Mouse (Mus musculus): ENCODE measurements around the gene Hnrnph2. TPM values are rescaled to one million over a fixed set of nuclear protein-coding genes. Genes with fewer than 3 reads are reported as not detected.
A peak's percentile ranks its signal among the peaks of the same experiment; 100 is the strongest.

The Hnrnph2 gene
- polyA plus RNA-seq, 1 experiment from 2014 or later = 140 TPM

DNA sequence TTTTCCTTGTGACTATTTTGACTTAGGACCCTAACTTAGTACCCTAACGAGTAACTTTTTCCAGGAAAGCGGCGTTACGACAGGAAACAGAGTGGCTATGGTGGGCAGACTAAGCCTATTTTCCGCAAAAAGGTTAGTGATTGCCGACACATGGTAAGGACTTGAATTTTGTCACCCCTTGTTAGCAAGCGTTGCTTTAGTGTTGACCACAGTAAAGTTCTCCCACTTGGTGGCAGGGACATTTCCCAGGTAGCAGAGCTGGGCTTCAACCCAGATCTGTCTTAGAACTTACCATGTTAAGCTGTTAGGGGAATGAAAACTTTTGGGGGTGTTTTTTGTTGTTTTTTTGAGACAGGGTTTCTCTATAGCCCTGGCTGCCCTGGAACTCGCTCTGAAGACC is 14.5 kb upstream of the Hnrnph2 start:
- Histone ChIP-seq H3K36me3 (peaks cover 8% of the 10 kb centered on the region; the same call in 1 of the 2 replicates), H3K9me3 (no peaks in the 10 kb centered on the region), H3K4me3 (peak overlapping the region; percentile 48), H3K9ac (peak overlapping the region; percentile 40; the same call in 1 of the 2 replicates), H3K4me2 (peak overlapping the region; percentile 44), H3K4me1 (no peaks in the 10 kb centered on the region), H3K27me3 (no peaks in the 10 kb centered on the region; the same call in 1 of the 2 replicates), H3K27ac (0 out of 2 replicates have a peak overlapping the region, but pooled peaks have one; percentile 90)
- ATAC-seq (ENCODE audit: insufficient number of reproducible peaks, low FRiP score, low TSS enrichment, low read depth) = no peak
- WGBS = 46% methylated on average over 8 of the region's 8 CpGs

DNA sequence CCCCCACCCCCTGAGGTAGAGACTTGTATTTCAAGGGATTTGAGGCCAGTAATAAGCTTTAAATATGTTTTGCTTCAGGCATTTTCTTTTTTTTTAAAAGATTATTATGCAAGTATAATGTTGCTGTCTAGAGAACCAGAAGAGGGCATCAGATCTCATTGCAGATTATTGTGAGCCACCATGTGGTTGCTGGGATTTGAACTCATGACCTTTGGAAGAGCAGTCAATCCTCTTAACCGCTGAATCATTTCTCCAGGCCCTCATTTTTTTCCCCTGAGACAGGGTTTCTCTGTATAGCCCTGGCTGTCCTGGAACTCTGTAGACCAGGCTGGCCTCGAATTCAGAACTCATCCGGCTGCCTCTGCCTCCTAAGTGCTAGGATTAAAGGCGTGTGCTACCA is 12.7 kb upstream of the Hnrnph2 start:
- Histone ChIP-seq H3K9me3 (no peaks in the 10 kb centered on the region), H3K36me3 (peaks cover 8% of the 10 kb centered on the region; the same call in 1 of the 2 replicates), H3K27me3 (no peaks in the 10 kb centered on the region), H3K27ac (no peak overlapping the region), H3K4me3 (no peak overlapping the region), H3K4me1 (no peaks in the 10 kb centered on the region), H3K9ac (no peak overlapping the region), H3K4me2 (no peak overlapping the region)
- WGBS = 78% methylated on average over 4 of the region's 4 CpGs
- no peak for ATAC-seq (ENCODE audit: insufficient number of reproducible peaks, low FRiP score, low TSS enrichment, low read depth)

DNA sequence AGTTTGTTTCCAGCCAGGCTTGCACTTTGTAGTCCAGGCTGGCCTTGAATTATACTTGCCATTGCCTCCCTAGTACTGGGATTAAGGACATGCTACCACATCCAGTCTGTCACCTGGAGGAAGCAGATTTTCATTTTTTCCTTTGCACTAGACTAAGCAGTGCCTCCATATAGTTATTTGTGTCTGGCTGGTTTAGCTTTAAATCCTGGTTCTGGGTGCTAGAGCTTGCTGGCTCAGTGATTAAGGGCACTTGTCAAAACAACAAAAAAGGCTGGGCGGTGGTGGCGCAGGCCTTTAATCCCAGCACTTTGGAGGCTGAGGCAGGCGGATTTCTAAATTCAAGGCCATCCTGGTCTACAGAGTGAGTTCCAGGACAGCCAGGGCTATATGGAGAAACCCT is 12.0 kb upstream of the Hnrnph2 start:
- no peak overlapping the region for H3K27ac ChIP-seq
- H3K9ac ChIP-seq = no peak overlapping the region
- H3K4me1 ChIP-seq = no peaks in the 10 kb centered on the region
- WGBS = 83% methylated on average over 3 of the region's 3 CpGs
- no peaks in the 10 kb centered on the region for H3K9me3 ChIP-seq
- peaks cover 8% of the 10 kb centered on the region; the same call in 1 of the 2 replicates for H3K36me3 ChIP-seq
- no peak for ATAC-seq (ENCODE audit: insufficient number of reproducible peaks, low FRiP score, low TSS enrichment, low read depth)
- H3K4me3 ChIP-seq = no peak overlapping the region
- H3K4me2 ChIP-seq = no peak overlapping the region
- no peaks in the 10 kb centered on the region for H3K27me3 ChIP-seq

DNA sequence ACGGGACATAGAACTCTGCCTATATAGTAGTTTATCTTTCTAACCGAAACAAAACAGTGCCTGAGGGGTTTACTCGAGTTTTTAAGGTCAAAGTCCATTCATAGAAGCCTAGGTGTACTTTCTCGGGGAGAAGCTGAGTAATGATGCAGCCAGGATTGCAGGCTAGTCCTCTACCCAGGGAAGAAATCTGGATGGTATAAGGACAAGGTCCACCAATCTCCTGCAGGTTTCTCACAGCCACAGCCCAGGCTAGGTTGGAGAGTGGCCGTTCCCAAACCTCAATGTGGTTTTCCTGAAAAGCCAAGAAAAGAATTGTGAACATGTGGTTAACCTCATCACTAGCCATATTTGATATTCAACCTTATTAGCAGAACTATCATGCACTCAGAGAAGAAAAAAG is 11.1 kb upstream of the Hnrnph2 start:
- Histone ChIP-seq H3K9me3 (no peaks in the 10 kb centered on the region), H3K36me3 (peaks cover 8% of the 10 kb centered on the region; the same call in 1 of the 2 replicates), H3K9ac (no peak overlapping the region), H3K4me2 (no peak overlapping the region), H3K4me1 (no peaks in the 10 kb centered on the region), H3K27ac (no peak overlapping the region), H3K4me3 (no peak overlapping the region), H3K27me3 (no peaks in the 10 kb centered on the region)
- 49% methylated on average over 5 of the region's 5 CpGs for WGBS
- no peak for ATAC-seq (ENCODE audit: insufficient number of reproducible peaks, low FRiP score, low TSS enrichment, low read depth)

DNA sequence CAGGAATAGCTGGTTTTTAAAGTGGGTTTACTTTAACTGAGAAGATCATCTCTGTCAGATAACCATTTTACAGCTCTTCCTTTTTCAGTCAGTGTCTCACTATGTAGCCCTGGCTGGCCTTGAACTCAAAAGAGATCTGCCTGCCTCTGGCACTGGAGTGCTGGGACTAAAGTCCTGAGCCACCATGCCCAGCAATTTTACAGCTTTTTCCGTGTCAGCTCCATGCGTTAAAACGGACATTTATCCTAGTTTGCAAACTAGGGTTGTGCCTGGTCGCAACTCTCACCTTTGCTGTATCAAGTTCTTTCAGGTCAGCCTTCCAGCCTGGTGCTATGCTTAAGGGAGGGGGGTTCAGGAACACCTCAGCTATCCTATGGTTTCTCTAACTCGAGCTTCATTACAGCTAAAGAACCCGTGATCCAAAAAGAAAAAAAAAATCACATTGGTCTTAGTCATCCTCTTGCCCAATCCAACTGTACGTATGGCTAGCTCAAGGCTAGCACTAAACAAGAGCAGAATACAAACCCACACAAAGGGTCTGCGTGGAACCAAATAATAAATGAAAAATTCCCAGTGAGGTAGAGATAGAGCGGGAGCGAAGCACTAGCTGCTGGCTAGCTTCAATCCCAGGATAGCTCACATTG is 935 bp upstream of the Hnrnph2 start:
- WGBS = 22% methylated on average over 10 of the region's 10 CpGs
- ATAC-seq (ENCODE audit: insufficient number of reproducible peaks, low FRiP score, low TSS enrichment, low read depth) = no peak
- Histone ChIP-seq H3K36me3 (no peaks in the 10 kb centered on the region), H3K9ac (peak overlapping the region; percentile 47; the same call in 1 of the 2 replicates), H3K27ac (no peak overlapping the region), H3K9me3 (no peaks in the 10 kb centered on the region), H3K4me2 (peak overlapping the region; percentile 49), H3K27me3 (0 out of 2 replicates have a peak, but pooled peaks cover 3% of the 10 kb centered on the region), H3K4me1 (peaks cover 2% of the 10 kb centered on the region; the same call in 1 of the 2 replicates), H3K4me3 (peak overlapping the region; percentile 53)

DNA sequence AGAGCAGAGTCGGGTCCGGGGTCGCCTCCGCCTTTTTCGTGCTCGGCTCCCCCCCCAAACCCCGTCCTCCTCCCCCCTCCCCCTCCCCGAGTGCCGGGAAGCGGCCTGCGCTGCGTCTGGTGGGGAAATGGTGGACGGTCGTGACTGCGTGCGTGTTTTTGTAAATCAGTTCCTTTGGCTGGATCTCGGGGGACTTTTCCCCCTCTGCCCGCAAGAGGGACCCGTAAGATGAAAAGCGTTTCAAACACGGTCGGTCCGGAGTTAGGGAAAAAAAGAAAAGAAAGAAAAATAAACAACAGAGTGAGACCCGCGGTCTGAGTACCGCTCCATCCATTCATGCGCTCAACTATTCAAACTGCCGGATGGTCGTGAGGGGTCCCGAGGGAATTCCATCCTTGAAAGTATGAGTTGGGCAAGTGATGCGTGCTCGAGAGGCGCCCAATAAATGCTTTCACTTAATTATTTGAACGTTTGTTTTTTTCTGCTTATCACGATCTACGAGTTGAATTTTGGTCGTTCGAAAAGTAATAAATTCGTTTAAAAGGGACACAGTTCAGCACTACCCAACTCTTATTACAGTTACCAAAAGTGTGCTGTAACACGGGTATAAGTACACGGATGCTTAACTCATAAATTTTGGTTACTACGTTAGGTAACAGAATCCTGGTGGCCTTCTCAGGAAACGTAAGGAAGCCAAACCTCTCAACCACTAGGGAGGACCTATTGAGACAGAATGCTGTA is 571 bp downstream of the Hnrnph2 start:
- peak; percentile 84 for ATAC-seq (ENCODE audit: insufficient number of reproducible peaks, low FRiP score, low TSS enrichment, low read depth)
- Histone ChIP-seq H3K4me3 (peak overlapping the region; percentile 53), H3K4me2 (peak overlapping the region; percentile 35), H3K27ac (peak overlapping the region; percentile 93), H3K9ac (peak overlapping the region; percentile 40; the same call in 1 of the 2 replicates), H3K9me3 (no peaks in the 10 kb centered on the region), H3K27me3 (0 out of 2 replicates have a peak, but pooled peaks cover 3% of the 10 kb centered on the region), H3K36me3 (no peaks in the 10 kb centered on the region), H3K4me1 (peaks cover 2% of the 10 kb centered on the region; the same call in 1 of the 2 replicates)
- WGBS = 22% methylated on average over 41 of the region's 43 CpGs

DNA sequence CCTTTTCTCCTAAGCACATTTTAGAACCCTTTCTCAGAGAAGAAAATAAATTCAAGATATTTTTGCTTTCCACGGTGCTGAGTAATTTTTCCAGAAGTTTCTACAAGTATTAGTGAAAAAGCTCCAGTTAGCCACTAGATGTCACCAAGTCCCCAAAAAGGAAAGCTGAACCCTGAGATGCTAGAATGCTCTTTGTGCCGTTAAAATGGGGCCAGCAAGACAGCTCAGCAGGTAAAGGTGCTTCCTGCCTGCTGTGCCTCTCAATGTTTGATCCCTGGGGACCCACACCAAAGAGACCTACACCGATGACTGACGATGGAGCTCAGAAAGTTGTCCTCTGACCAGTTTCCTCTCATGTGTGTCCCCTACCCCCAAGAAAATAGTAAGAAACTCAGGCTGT is 8.5 kb downstream of the Hnrnph2 start:
- H3K9me3 ChIP-seq = no peaks in the 10 kb centered on the region
- H3K4me3 ChIP-seq = no peak overlapping the region
- no peak overlapping the region for H3K9ac ChIP-seq
- H3K27ac ChIP-seq = no peak overlapping the region
- H3K4me1 ChIP-seq = peaks cover 2% of the 10 kb centered on the region; the same call in 1 of the 2 replicates
- H3K36me3 ChIP-seq = no peaks in the 10 kb centered on the region
- no peak for ATAC-seq (ENCODE audit: insufficient number of reproducible peaks, low FRiP score, low TSS enrichment, low read depth)
- no peaks in the 10 kb centered on the region for H3K27me3 ChIP-seq
- no peak overlapping the region for H3K4me2 ChIP-seq
- WGBS = 34% methylated on average over 4 of the region's 4 CpGs

DNA sequence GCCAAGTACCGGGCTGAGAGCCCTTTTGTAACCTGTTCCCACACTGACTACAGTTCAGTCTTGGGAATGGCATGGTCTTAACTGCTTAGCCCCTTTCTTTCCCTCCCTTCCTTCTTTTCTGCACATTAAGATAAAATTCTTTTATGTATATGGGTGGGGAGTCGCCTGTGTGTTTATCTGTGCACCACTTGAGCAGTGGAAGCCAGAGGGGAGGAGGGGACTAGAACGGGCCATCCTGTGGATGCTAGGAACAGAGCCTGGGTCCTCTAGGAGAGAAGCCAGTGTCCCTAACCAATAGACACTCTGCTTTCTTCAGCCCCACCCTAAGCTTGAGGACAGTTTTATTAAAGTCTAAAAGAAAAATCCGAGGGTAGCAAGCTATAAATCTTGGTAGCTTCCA is 10.0 kb downstream of the Hnrnph2 start:
- H3K36me3 ChIP-seq = no peaks in the 10 kb centered on the region
- no peak overlapping the region for H3K4me3 ChIP-seq
- ATAC-seq (ENCODE audit: insufficient number of reproducible peaks, low FRiP score, low TSS enrichment, low read depth) = no peak
- no peak overlapping the region for H3K4me2 ChIP-seq
- H3K9me3 ChIP-seq = no peaks in the 10 kb centered on the region
- no peak overlapping the region for H3K27ac ChIP-seq
- 79% methylated on average over 4 of the region's 4 CpGs for WGBS
- no peak overlapping the region for H3K9ac ChIP-seq
- H3K27me3 ChIP-seq = no peaks in the 10 kb centered on the region
- peaks cover 2% of the 10 kb centered on the region; the same call in 1 of the 2 replicates for H3K4me1 ChIP-seq

DNA sequence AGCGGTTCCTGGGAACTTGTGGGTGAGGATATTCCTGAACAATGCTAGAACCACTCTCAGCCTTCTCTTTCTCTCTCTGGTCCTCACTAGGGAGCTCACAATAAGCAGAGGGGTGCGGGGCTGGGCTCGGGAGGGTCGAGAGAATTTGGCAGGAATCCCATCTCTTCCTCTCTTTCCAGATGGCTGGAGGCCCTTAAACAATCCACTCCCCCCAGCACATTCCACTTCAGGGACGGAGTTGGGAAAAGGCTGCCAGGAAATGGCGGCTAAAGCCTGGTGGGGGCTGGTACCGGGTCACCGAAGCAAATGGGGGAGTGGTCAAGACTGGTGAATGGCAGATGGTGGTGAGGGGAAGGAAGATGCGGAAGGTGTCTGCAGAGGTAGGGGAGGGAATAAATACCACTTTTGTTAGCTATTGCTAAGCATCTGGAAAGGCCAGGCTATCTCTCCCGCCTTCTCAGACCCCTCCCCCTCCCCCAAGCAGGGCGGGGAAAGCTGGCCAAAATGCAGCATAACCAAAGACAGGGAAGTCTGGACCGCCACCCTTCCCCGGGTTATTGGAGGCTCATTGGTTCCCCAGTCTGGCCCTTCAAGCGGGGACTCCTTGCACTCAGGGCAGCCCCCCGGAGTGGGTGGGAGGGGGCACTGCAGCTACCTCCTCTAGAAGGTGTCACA is 11.4 kb downstream of the Hnrnph2 start:
- peak; percentile 85 for ATAC-seq (ENCODE audit: insufficient number of reproducible peaks, low FRiP score, low TSS enrichment, low read depth)

DNA sequence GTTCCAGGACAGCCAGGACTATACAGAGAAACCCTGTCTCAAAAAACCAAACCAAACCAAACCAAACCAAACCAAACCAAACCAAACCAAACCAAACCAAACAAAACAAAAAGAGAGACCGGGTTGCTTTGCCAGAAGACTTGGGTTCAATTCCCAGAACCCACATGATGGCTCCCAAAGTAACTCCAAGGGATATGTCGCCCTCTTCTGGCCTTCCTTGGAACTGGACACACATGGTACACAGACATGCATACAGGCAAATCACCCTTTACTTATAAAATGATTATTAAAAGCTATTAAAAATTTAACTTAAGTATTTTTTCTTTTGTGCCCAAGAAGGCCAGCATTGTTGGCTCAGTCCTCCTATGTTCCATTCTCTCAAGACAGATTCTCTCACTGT is 13.3 kb downstream of the Hnrnph2 start:
- no peak overlapping the region for H3K9ac ChIP-seq
- H3K4me2 ChIP-seq = no peak overlapping the region
- H3K36me3 ChIP-seq = no peaks in the 10 kb centered on the region
- peaks cover 2% of the 10 kb centered on the region; the same call in 1 of the 2 replicates for H3K4me1 ChIP-seq
- H3K27ac ChIP-seq = no peak overlapping the region
- no peak for ATAC-seq (ENCODE audit: insufficient number of reproducible peaks, low FRiP score, low TSS enrichment, low read depth)
- 58% methylated on average over 2 of the region's 2 CpGs for WGBS
- no peak overlapping the region for H3K4me3 ChIP-seq
- H3K9me3 ChIP-seq = no peaks in the 10 kb centered on the region
- no peaks in the 10 kb centered on the region for H3K27me3 ChIP-seq

More for the DNA sequence above, 11.4 kb downstream of the Hnrnph2 start:
- 0 out of 2 replicates have a peak overlapping the region, but pooled peaks have one; percentile 17 for H3K9ac ChIP-seq
- H3K4me1 ChIP-seq = peaks cover 2% of the 10 kb centered on the region; the same call in 1 of the 2 replicates
- H3K4me2 ChIP-seq = peak overlapping the region; percentile 43
- WGBS = 13% methylated on average over 15 of the region's 15 CpGs
- H3K27me3 ChIP-seq = no peaks in the 10 kb centered on the region
- H3K9me3 ChIP-seq = no peaks in the 10 kb centered on the region
- peak overlapping the region; percentile 35 for H3K4me3 ChIP-seq
- no peaks in the 10 kb centered on the region for H3K36me3 ChIP-seq
- peak overlapping the region; percentile 89 for H3K27ac ChIP-seq

DNA sequence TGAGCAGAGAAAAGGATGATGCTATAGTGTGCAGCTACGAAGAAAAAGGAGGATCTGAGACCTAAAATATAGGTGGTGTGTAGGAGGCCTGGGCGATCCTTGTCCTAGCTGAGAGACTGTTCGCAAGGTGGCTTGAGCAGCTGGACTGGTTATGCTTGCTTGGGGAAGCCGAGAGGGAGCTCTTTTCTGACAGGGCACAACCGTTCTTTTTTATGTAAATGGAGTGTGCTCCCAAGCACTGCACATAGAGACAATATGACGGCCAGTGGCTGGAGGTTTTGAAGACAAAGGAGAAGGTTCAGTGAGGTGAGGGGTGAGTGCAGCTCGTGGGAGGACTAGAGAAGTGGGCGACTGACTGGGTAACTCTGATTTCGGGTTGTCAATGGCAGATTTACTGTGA is 18.7 kb downstream of the Hnrnph2 start:
- H3K4me2 ChIP-seq = no peak overlapping the region
- H3K27ac ChIP-seq = no peak overlapping the region
- WGBS = 59% methylated on average over 9 of the region's 9 CpGs

More for the DNA sequence above, 18.7 kb downstream of the Hnrnph2 start:
- Histone ChIP-seq H3K27me3 (0 out of 2 replicates have a peak, but pooled peaks cover 7% of the 10 kb centered on the region), H3K4me1 (no peaks in the 10 kb centered on the region), H3K4me3 (no peak overlapping the region), H3K9me3 (no peaks in the 10 kb centered on the region), H3K36me3 (no peaks in the 10 kb centered on the region), H3K9ac (no peak overlapping the region)
- no peak for ATAC-seq (ENCODE audit: insufficient number of reproducible peaks, low FRiP score, low TSS enrichment, low read depth)

All from limb, embryonic 15.5 days (tissue).